Mouse (Mus musculus): ENCODE results near the gene Cwf19l1.

GRCm38 (mm10) chr19:44174835-44175234 lies 39.2 kb upstream of the Cwf19l1 start:
- TF ChIP-seq CTCF (IDR thresholded peaks at IDR 0.05; ENCODE audit: extremely low read depth, insufficient read depth, insufficient read length, insufficient replicate concordance): no peak
- no peak for TF ChIP-seq POLR2A (IDR thresholded peaks at IDR 0.05; ENCODE audit: low read depth, low read length)

All from spleen, adult 2 months (tissue).